Mouse (Mus musculus): Measurements from ENCODE around the gene Sox6. TPM values are rescaled to one million over a fixed set of nuclear protein-coding genes. Genes with fewer than 3 reads are reported as not detected.

The Sox6 gene
- total RNA-seq, 1 experiment: 1.2 TPM

DNA sequence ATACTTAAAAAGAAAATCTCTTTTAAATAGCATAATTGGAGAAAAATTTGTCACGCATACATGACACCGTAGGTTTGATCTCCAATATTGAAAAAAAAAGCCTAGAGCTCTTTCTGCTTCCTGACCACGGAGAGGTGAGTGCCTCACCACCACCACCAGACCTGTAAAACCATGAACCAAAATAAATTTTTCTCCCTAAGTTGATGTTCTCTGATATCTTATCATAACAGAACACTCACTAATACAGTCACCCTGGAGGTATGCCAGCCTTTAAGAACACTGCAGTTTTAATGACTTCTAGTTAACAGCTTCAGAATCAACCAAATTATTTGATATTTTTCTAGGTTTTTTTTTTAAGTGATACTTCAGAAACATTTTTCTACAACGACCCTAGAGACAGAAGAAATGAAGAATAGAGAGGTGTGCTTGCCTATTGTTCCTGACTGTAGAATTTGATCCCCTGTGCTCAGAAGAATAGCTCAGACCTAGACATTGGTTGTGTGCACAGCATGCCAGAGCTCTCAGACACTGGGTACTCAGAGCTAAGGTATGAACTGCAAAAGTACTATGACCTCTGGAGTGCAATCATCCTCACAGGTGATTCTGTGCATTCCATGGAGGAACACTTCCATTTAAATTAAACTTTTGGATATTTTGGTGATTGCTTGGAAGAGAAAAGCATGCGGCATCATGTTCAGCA is 58.6 kb downstream of the Sox6 start:
- no peak overlapping the region for H3K9ac ChIP-seq (ENCODE audit: insufficient read depth, low read depth, low read length, poor library complexity, severe bottlenecking)
- TF ChIP-seq CHD2 (IDR thresholded peaks at IDR 0.05; ENCODE audit: low read depth, low read length) (no peak), HCFC1 (IDR thresholded peaks at IDR 0.05; ENCODE audit: borderline replicate concordance, insufficient read depth, low read length) (no peak), ZNF384 (IDR thresholded peaks at IDR 0.05; ENCODE audit: low read depth, low read length) (no peak), ZC3H11A (IDR thresholded peaks at IDR 0.05; ENCODE audit: borderline replicate concordance, low read depth, low read length) (no peak), MAFK (IDR thresholded peaks at IDR 0.05; ENCODE audit: insufficient read depth, low read depth, low read length) (no peak)
- H3K9me3 ChIP-seq (ENCODE audit: control insufficient read depth, insufficient read depth, low read depth, low read length): no peaks in the 10 kb centered on the region
- H3K4me3 ChIP-seq (ENCODE audit: insufficient read depth in 1 of 2, low read depth in 1 of 2, low read length in 2 of 2, poor library complexity in 1 of 2, severe bottlenecking in 1 of 2): no peak overlapping the region
- DNase-seq (ENCODE audit: low read depth, low spot score): no peak
- H3K4me1 ChIP-seq (ENCODE audit: control insufficient read depth in 2 of 2, insufficient read depth in 2 of 2, low read length in 2 of 2, poor library complexity in 1 of 2): no peaks in the 10 kb centered on the region
- H3K36me3 ChIP-seq (ENCODE audit: control insufficient read depth, insufficient read depth, low read length, poor library complexity, severe bottlenecking): no peaks in the 10 kb centered on the region
- in situ Hi-C loops (cut with MboI; ENCODE audit: low sequenced_read_pairs in 2 of 2, unreplicated experiment in 2 of 2): no loop called here
- H3K27ac ChIP-seq (ENCODE audit: insufficient read depth, low read depth, low read length, poor library complexity, severe bottlenecking): no peak overlapping the region

GRCm38 (mm10) chr7:115974518-115974917 is 64.1 kb downstream of the Sox6 start:
- Histone ChIP-seq H3K27ac (ENCODE audit: insufficient read depth, low read depth, low read length, poor library complexity, severe bottlenecking) (no peak overlapping the region), H3K9ac (ENCODE audit: insufficient read depth, low read depth, low read length, poor library complexity, severe bottlenecking) (no peak overlapping the region), H3K9me3 (ENCODE audit: control insufficient read depth, insufficient read depth, low read depth, low read length) (no peaks in the 10 kb centered on the region), H3K4me1 (ENCODE audit: control insufficient read depth in 2 of 2, insufficient read depth in 2 of 2, low read length in 2 of 2, poor library complexity in 1 of 2) (no peaks in the 10 kb centered on the region), H3K36me3 (ENCODE audit: control insufficient read depth, insufficient read depth, low read length, poor library complexity, severe bottlenecking) (no peaks in the 10 kb centered on the region), H3K4me3 (ENCODE audit: insufficient read depth in 1 of 2, low read depth in 1 of 2, low read length in 2 of 2, poor library complexity in 1 of 2, severe bottlenecking in 1 of 2) (no peak overlapping the region)
- DNase-seq (ENCODE audit: low read depth, low spot score): no peak
- in situ Hi-C loops (cut with MboI; ENCODE audit: low sequenced_read_pairs in 2 of 2, unreplicated experiment in 2 of 2): no loop called here
- TF ChIP-seq ZNF384 (IDR thresholded peaks at IDR 0.05; ENCODE audit: low read depth, low read length) (no peak), ZC3H11A (IDR thresholded peaks at IDR 0.05; ENCODE audit: borderline replicate concordance, low read depth, low read length) (no peak), MAFK (IDR thresholded peaks at IDR 0.05; ENCODE audit: insufficient read depth, low read depth, low read length) (no peak), CHD2 (IDR thresholded peaks at IDR 0.05; ENCODE audit: low read depth, low read length) (no peak), HCFC1 (IDR thresholded peaks at IDR 0.05; ENCODE audit: borderline replicate concordance, insufficient read depth, low read length) (no peak)

DNA sequence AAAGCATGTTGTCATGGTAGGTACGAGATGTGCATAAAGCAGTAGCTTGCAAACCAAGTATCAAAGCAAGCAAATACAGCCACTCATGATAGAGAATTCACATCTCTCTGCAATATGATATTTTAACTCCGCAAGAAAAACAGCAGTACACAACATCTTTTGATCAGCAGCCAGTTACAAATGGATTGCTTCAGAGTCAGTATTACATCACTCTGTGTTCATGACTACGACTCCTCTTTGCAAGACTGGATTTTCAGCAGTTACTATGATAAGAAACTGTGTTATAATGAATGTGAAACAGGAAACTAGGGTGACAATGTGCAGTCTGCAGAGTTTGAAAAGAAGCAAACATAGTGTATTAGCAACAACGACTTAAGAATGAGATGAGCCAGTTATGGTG is 71.4 kb downstream of the Sox6 start:
- no peak overlapping the region for H3K4me3 ChIP-seq (ENCODE audit: insufficient read depth in 1 of 2, low read depth in 1 of 2, low read length in 2 of 2, poor library complexity in 1 of 2, severe bottlenecking in 1 of 2)
- in situ Hi-C loops (cut with MboI; ENCODE audit: low sequenced_read_pairs in 2 of 2, unreplicated experiment in 2 of 2): no loop called here
- no peak overlapping the region for H3K27ac ChIP-seq (ENCODE audit: insufficient read depth, low read depth, low read length, poor library complexity, severe bottlenecking)
- no peaks in the 10 kb centered on the region for H3K9me3 ChIP-seq (ENCODE audit: control insufficient read depth, insufficient read depth, low read depth, low read length)
- H3K4me1 ChIP-seq (ENCODE audit: control insufficient read depth in 2 of 2, insufficient read depth in 2 of 2, low read length in 2 of 2, poor library complexity in 1 of 2): no peaks in the 10 kb centered on the region
- no peak for DNase-seq (ENCODE audit: low read depth, low spot score)
- H3K9ac ChIP-seq (ENCODE audit: insufficient read depth, low read depth, low read length, poor library complexity, severe bottlenecking): no peak overlapping the region
- TF ChIP-seq MAFK (IDR thresholded peaks at IDR 0.05; ENCODE audit: insufficient read depth, low read depth, low read length) (no peak), ZC3H11A (IDR thresholded peaks at IDR 0.05; ENCODE audit: borderline replicate concordance, low read depth, low read length) (no peak), ZNF384 (IDR thresholded peaks at IDR 0.05; ENCODE audit: low read depth, low read length) (no peak), CHD2 (IDR thresholded peaks at IDR 0.05; ENCODE audit: low read depth, low read length) (no peak), HCFC1 (IDR thresholded peaks at IDR 0.05; ENCODE audit: borderline replicate concordance, insufficient read depth, low read length) (no peak)
- H3K36me3 ChIP-seq (ENCODE audit: control insufficient read depth, insufficient read depth, low read length, poor library complexity, severe bottlenecking): no peaks in the 10 kb centered on the region

DNA sequence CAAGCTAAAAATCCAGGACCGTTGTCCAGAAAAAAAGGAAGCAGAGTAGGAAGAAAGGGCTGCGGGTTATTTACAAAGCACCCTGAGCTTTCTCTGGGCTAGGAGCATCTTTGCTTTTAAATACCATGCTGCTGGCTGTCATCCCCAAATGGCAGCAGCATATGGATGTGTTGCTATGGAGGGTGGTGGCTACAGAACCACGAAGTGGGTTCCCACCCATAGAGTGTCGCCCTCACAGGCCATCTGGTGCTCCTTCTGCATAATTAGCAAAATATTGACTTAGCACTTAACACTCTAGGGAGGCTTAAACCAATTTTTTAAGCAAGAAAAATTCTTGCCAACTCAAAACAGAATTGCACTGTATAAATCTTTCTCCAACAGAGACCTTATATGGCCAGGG is 72.4 kb downstream of the Sox6 start:
- Histone ChIP-seq H3K4me1 (ENCODE audit: control insufficient read depth in 2 of 2, insufficient read depth in 2 of 2, low read length in 2 of 2, poor library complexity in 1 of 2) (no peaks in the 10 kb centered on the region), H3K9ac (ENCODE audit: insufficient read depth, low read depth, low read length, poor library complexity, severe bottlenecking) (no peak overlapping the region), H3K4me3 (ENCODE audit: insufficient read depth in 1 of 2, low read depth in 1 of 2, low read length in 2 of 2, poor library complexity in 1 of 2, severe bottlenecking in 1 of 2) (no peak overlapping the region), H3K36me3 (ENCODE audit: control insufficient read depth, insufficient read depth, low read length, poor library complexity, severe bottlenecking) (no peaks in the 10 kb centered on the region), H3K27ac (ENCODE audit: insufficient read depth, low read depth, low read length, poor library complexity, severe bottlenecking) (no peak overlapping the region), H3K9me3 (ENCODE audit: control insufficient read depth, insufficient read depth, low read depth, low read length) (no peaks in the 10 kb centered on the region)
- no peak for DNase-seq (ENCODE audit: low read depth, low spot score)
- in situ Hi-C loops (cut with MboI; ENCODE audit: low sequenced_read_pairs in 2 of 2, unreplicated experiment in 2 of 2): no loop called here
- no peak for TF ChIP-seq MAFK (IDR thresholded peaks at IDR 0.05; ENCODE audit: insufficient read depth, low read depth, low read length)
- no peak for TF ChIP-seq ZNF384 (IDR thresholded peaks at IDR 0.05; ENCODE audit: low read depth, low read length)
- no peak for TF ChIP-seq HCFC1 (IDR thresholded peaks at IDR 0.05; ENCODE audit: borderline replicate concordance, insufficient read depth, low read length)
- no peak for TF ChIP-seq ZC3H11A (IDR thresholded peaks at IDR 0.05; ENCODE audit: borderline replicate concordance, low read depth, low read length)
- no peak for TF ChIP-seq CHD2 (IDR thresholded peaks at IDR 0.05; ENCODE audit: low read depth, low read length)
